Mouse (Mus musculus): ENCODE results near the gene Actr1b.

DNA sequence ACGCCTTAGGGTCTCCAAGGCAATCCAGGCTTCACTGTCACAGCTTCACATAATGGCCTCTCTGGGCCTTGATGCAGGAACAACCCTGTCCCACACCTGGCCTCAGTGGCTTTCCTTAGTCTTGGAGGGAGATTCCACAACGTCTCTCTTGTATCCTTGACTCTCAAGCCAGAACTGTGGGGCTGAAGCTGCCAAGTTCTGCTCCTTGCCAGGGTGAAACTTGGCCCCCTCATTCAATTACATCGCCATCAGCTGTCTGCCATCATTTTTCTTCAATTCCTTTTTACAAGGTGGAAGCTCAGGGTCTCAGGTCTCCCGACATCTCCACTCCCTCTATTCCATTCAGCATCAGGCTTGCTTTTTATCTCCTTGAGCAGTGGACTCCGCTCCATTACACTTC lies 59.2 kb downstream of the Actr1b start:
- no peak for TF ChIP-seq EP300 (optimal IDR thresholded peaks at IDR 0.05)
- no peak for TF ChIP-seq CTCF (IDR thresholded peaks at IDR 0.05; ENCODE audit: low read depth)
